Mouse (Mus musculus) layer of hippocampus, postnatal 36 days (tissue): ENCODE data around the gene Htr2b. TPM values are rescaled to one million over a fixed set of nuclear protein-coding genes. Genes with fewer than 3 reads are reported as not detected.
A peak's percentile ranks its signal among the peaks of the same experiment; 100 is the strongest.

ENCODE experiments used
- DNase-seq, 2 experiments: peaks; one replicate each; pipeline ENCODE4 v3.0.0; 2022
- total RNA-seq, 2 experiments: library from RNA; stranded (reverse); gene quantifications; 2 replicates each; pipeline ENCODE4 v1.2.3; 2021

The Htr2b gene
- not detected for total RNA-seq

- DNase-seq = peak; percentile 31 to 48
Measured at GRCm38 (mm10) chr1:86111779-86112178, at the start of gene Htr2b. Htr2b (minus strand) TSS chr1:86111970.

GRCm38 (mm10) chr1:86161061-86161460, 49.3 kb upstream of the Htr2b start:
- no peak for DNase-seq

GRCm38 (mm10) chr1:86160479-86160878, 48.7 kb upstream of the Htr2b start:
- no peak for DNase-seq

- DNase-seq = no peak
Measured at GRCm38 (mm10) chr1:86160059-86160458, 48.3 kb upstream of the Htr2b start.

- no peak for DNase-seq
Measured at GRCm38 (mm10) chr1:86156595-86156994, 44.8 kb upstream of the Htr2b start.

GRCm38 (mm10) chr1:86156075-86156474, 44.3 kb upstream of the Htr2b start:
- DNase-seq = no peak

- no peak for DNase-seq
Measured at GRCm38 (mm10) chr1:86154824-86155164, 43.0 kb upstream of the Htr2b start.

- DNase-seq = peak; percentile 95
Measured at GRCm38 (mm10) chr1:86154133-86154823, 42.5 kb upstream of the Htr2b start, which contains the start of gene Armc9. Armc9 (plus strand) TSS chr1:86154780.

- DNase-seq = no peak
Measured at GRCm38 (mm10) chr1:86152618-86153017, 40.8 kb upstream of the Htr2b start.

- DNase-seq = no peak
Measured at GRCm38 (mm10) chr1:86151376-86151775, 39.6 kb upstream of the Htr2b start.

- DNase-seq = no peak
Measured at GRCm38 (mm10) chr1:86150929-86151328, 39.2 kb upstream of the Htr2b start.

GRCm38 (mm10) chr1:86148161-86148560, 36.4 kb upstream of the Htr2b start:
- DNase-seq = no peak

- DNase-seq = no peak
Measured at GRCm38 (mm10) chr1:86147557-86147956, 35.8 kb upstream of the Htr2b start.

GRCm38 (mm10) chr1:86146293-86146692, 34.5 kb upstream of the Htr2b start:
- no peak for DNase-seq

- DNase-seq = peak; percentile 15 to 20
Measured at GRCm38 (mm10) chr1:86144001-86144944, 32.5 kb upstream of the Htr2b start.

- no peak for DNase-seq
Measured at GRCm38 (mm10) chr1:86143165-86143564, 31.4 kb upstream of the Htr2b start.

- no peak for DNase-seq
Measured at GRCm38 (mm10) chr1:86141081-86141480, 29.3 kb upstream of the Htr2b start.

- DNase-seq = no peak
Measured at GRCm38 (mm10) chr1:86135315-86135714, 23.5 kb upstream of the Htr2b start.

GRCm38 (mm10) chr1:86133337-86133736, 21.6 kb upstream of the Htr2b start, which contains the start of gene Gm21972:
Gm21972 (plus strand) TSS chr1:86133637.
- no peak for DNase-seq

GRCm38 (mm10) chr1:86126036-86126435, 14.3 kb upstream of the Htr2b start:
- no peak for DNase-seq

GRCm38 (mm10) chr1:86119549-86119948, 7.8 kb upstream of the Htr2b start:
- no peak for DNase-seq

GRCm38 (mm10) chr1:86114141-86114540, 2.4 kb upstream of the Htr2b start:
- DNase-seq = no peak

- no peak for DNase-seq
Measured at GRCm38 (mm10) chr1:86105054-86105453, 6.7 kb downstream of the Htr2b start.

GRCm38 (mm10) chr1:86094413-86094812, 17.4 kb downstream of the Htr2b start:
- DNase-seq = no peak
